ENCODE assay signal across 15 mouse cellular contexts in the genomic region with DNA sequence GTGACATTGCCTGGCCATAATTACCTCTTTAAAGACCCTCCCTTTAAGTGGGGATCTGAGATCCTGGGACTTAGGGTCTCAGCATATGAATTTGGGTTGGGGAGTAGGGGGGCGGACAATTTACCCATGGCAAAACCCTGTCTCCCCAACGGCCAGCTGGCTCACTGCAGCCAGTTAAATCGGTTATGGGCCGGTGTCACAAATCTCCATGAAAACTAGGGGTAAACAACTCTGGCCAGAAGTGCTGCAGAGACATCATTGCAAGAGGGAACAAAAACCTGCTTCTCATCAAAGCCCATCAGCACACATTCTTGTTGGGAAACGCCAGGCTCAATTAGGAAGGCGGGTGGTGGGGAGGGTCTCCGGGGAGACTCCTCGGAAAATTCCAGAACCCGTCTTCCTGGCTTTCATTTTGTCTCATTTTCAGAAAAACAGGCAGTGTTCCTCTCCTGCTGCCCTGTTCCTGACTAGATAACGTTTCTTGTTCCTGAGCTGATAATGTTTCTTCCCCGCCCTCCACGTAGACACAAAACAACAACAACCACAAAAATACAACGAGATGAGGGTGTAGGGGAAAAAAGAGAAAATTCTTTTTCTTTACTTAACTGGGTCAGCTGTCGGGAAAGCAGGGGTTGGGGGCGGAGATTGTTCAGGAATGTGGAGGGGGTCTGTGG. TPM values are rescaled to one million over a fixed set of nuclear protein-coding genes. Genes with fewer than 3 reads are reported as not detected.
DNase-seq lines count a peak whose midpoint lies in the region; ATAC-seq and TF ChIP-seq lines count a peak whose summit lies in the region.
"Had no signal": no experiment of that assay in that cellular context is flagged by ENCODE, and none has a peak within 500 bp of the region (broad histone marks: within the 10 kb centered on the region; RNA-seq: fewer than 3 reads in every experiment).

No protein-coding gene starts in this region.

- H3K9ac ChIP-seq in kidney, postnatal 0 days (ENCODE audit: low read depth, low read length), result no peak overlapping the region
- no peak overlapping the region; the same call in 1 of the 2 replicates for H3K9ac ChIP-seq in embryonic facial prominence, embryonic 13.5 days
- H3K9ac ChIP-seq in heart, postnatal 0 days (replicated peaks; ENCODE audit: low read depth, low read length), result no peak overlapping the region
- H3K9ac ChIP-seq in liver, postnatal 0 days (replicated peaks), result no peak overlapping the region
- H3K9ac ChIP-seq: lung, embryonic 14.5 days; neural tube, embryonic 13.5 days had no signal

- WGBS in kidney, postnatal 0 days, result 55% methylated on average over 15 of the region's 15 CpGs
- WGBS in kidney, adult 2 months, result 68% methylated on average over 15 of the region's 15 CpGs
- WGBS in embryonic facial prominence, embryonic 13.5 days, result 32% methylated on average over 15 of the region's 15 CpGs
- 48% methylated on average over 15 of the region's 15 CpGs for WGBS in heart, postnatal 0 days
- WGBS in liver, postnatal 0 days (ENCODE audit: insufficient replicate concordance), result 60% methylated on average over 15 of the region's 15 CpGs

- no peak for TF ChIP-seq EP300 in heart, postnatal 0 days (IDR thresholded peaks at IDR 0.05; ENCODE audit: low read depth)
- TF ChIP-seq EP300 in liver, postnatal 0 days (IDR thresholded peaks at IDR 0.05; ENCODE audit: low read depth), result peak; percentile 71; the same call in 1 of the 2 replicates

- H3K4me3 ChIP-seq in kidney, postnatal 0 days (replicated peaks; ENCODE audit: low read depth, low read length), result no peak overlapping the region
- no peak overlapping the region for H3K4me3 ChIP-seq in kidney, adult 2 months (ENCODE audit: insufficient read depth, low read depth, low read length)
- H3K4me3 ChIP-seq in embryonic facial prominence, embryonic 13.5 days, result no peak overlapping the region
- no peak overlapping the region for H3K4me3 ChIP-seq in heart, postnatal 0 days (ENCODE audit: low read depth, low read length)
- no peak overlapping the region for H3K4me3 ChIP-seq in liver, postnatal 0 days (ENCODE audit: low read depth, low read length)
- H3K4me3 ChIP-seq: neural tube, embryonic 13.5 days had no signal

- DNase-seq in kidney, postnatal 0 days (ENCODE audit: low spot score), result peak; percentile 66
- no peak for DNase-seq in kidney, adult 2 months
- no peak for DNase-seq in heart, postnatal 0 days (ENCODE audit: low spot score)
- DNase-seq in liver, postnatal 0 days, result no peak
- no peak for DNase-seq in cerebellum, adult 11-12 months
- DNase-seq in urinary bladder, postnatal 10 days (ENCODE audit: low spot score), result no peak
- DNase-seq in frontal cortex, postnatal 14 days (ENCODE audit: low spot score in 2 of 2), result no peak
- DNase-seq: cerebellum, postnatal 14 days; lung, embryonic 14.5 days; midbrain, embryonic 14.5 days; right cerebral cortex, postnatal 14 days had no signal

- H3K27me3 ChIP-seq in kidney, postnatal 0 days (ENCODE audit: insufficient read depth, low read length), result no peaks in the 10 kb centered on the region
- H3K27me3 ChIP-seq in kidney, adult 2 months (replicated peaks; ENCODE audit: control insufficient read depth, insufficient read depth, low read length), result no peaks in the 10 kb centered on the region
- H3K27me3 ChIP-seq in embryonic facial prominence, embryonic 13.5 days, result no peaks in the 10 kb centered on the region
- H3K27me3 ChIP-seq in heart, postnatal 0 days (ENCODE audit: control insufficient read depth, insufficient read depth, low read length), result no peaks in the 10 kb centered on the region
- H3K27me3 ChIP-seq in liver, postnatal 0 days (ENCODE audit: insufficient read depth, low read length), result no peaks in the 10 kb centered on the region
- H3K27me3 ChIP-seq: neural tube, embryonic 13.5 days had no signal

- no peaks in the 10 kb centered on the region for H3K4me1 ChIP-seq in kidney, postnatal 0 days (replicated peaks; ENCODE audit: insufficient read depth, low read length)
- no peaks in the 10 kb centered on the region for H3K4me1 ChIP-seq in kidney, adult 2 months (ENCODE audit: control insufficient read depth, insufficient read depth, low read length)
- peaks cover 14% of the 10 kb centered on the region for H3K4me1 ChIP-seq in embryonic facial prominence, embryonic 13.5 days
- H3K4me1 ChIP-seq in heart, postnatal 0 days (ENCODE audit: control insufficient read depth, insufficient read depth), result no peaks in the 10 kb centered on the region; the same call in 1 of the 2 replicates
- peaks cover 10% of the 10 kb centered on the region for H3K4me1 ChIP-seq in liver, postnatal 0 days (ENCODE audit: insufficient read depth)
- H3K4me1 ChIP-seq: neural tube, embryonic 13.5 days had no signal

- no peaks in the 10 kb centered on the region for H3K9me3 ChIP-seq in kidney, postnatal 0 days (replicated peaks; ENCODE audit: low read length)
- no peaks in the 10 kb centered on the region for H3K9me3 ChIP-seq in embryonic facial prominence, embryonic 13.5 days
- H3K9me3 ChIP-seq in heart, postnatal 0 days (replicated peaks; ENCODE audit: control insufficient read depth, low read length), result no peaks in the 10 kb centered on the region
- no peaks in the 10 kb centered on the region for H3K9me3 ChIP-seq in liver, postnatal 0 days (ENCODE audit: low read length)
- H3K9me3 ChIP-seq: neural tube, embryonic 13.5 days had no signal

- TF ChIP-seq POLR2A in kidney, adult 2 months (IDR thresholded peaks at IDR 0.05; ENCODE audit: low read depth, low read length), result no peak

- H3K36me3 ChIP-seq in kidney, postnatal 0 days (ENCODE audit: insufficient read depth, low read length), result no peaks in the 10 kb centered on the region
- H3K36me3 ChIP-seq in kidney, adult 2 months (ENCODE audit: control insufficient read depth, insufficient read depth, low read length), result no peaks in the 10 kb centered on the region
- no peaks in the 10 kb centered on the region for H3K36me3 ChIP-seq in embryonic facial prominence, embryonic 13.5 days
- H3K36me3 ChIP-seq in heart, postnatal 0 days (replicated peaks; ENCODE audit: control insufficient read depth, insufficient read depth, low read length), result no peaks in the 10 kb centered on the region; the same call in 1 of the 2 replicates
- H3K36me3 ChIP-seq in liver, postnatal 0 days (replicated peaks; ENCODE audit: insufficient read depth, low read length), result no peaks in the 10 kb centered on the region; the same call in 1 of the 2 replicates
- H3K36me3 ChIP-seq: neural tube, embryonic 13.5 days had no signal

- ATAC-seq in kidney, postnatal 0 days (replicated peaks; ENCODE audit: low FRiP score, low read depth), result no peak
- ATAC-seq in embryonic facial prominence, embryonic 13.5 days (ENCODE audit: insufficient number of reproducible peaks, insufficient read depth, low FRiP score, low TSS enrichment, low read depth), result no peak
- ATAC-seq in heart, postnatal 0 days (ENCODE audit: insufficient read depth, low read depth), result 0 out of 2 replicates have a peak, but pooled peaks have one; percentile 4
- ATAC-seq in liver, postnatal 0 days, result no peak
- ATAC-seq: forebrain, embryonic 16.5 days; inflammation-experienced regulatory T-cells, adult 6 months had no signal

- no peak for TF ChIP-seq CTCF in kidney, postnatal 0 days (IDR thresholded peaks at IDR 0.05; ENCODE audit: low read depth)
- TF ChIP-seq CTCF in kidney, adult 2 months (conservative IDR thresholded peaks at IDR 0.05; ENCODE audit: insufficient read depth, insufficient read length, low read depth, low read length), result no peak
- TF ChIP-seq CTCF in heart, postnatal 0 days (IDR thresholded peaks at IDR 0.05; ENCODE audit: low read depth), result no peak
- TF ChIP-seq CTCF in liver, postnatal 0 days (IDR thresholded peaks at IDR 0.05; ENCODE audit: low read depth), result no peak

- no peak overlapping the region for H3K4me2 ChIP-seq in kidney, postnatal 0 days (ENCODE audit: low read length)
- H3K4me2 ChIP-seq in embryonic facial prominence, embryonic 13.5 days, result no peak overlapping the region
- no peak overlapping the region for H3K4me2 ChIP-seq in heart, postnatal 0 days (ENCODE audit: low read depth, low read length)
- H3K4me2 ChIP-seq in liver, postnatal 0 days (ENCODE audit: low read depth, low read length), result no peak overlapping the region; the same call in 1 of the 2 replicates
- H3K4me2 ChIP-seq: lung, embryonic 14.5 days; neural tube, embryonic 13.5 days had no signal

- H3K27ac ChIP-seq in kidney, postnatal 0 days, result 0 out of 2 replicates have a peak overlapping the region, but pooled peaks have one; percentile 36
- H3K27ac ChIP-seq in kidney, adult 2 months (ENCODE audit: insufficient read depth, low read depth, low read length), result no peak overlapping the region
- peak overlapping the region; percentile 79 for H3K27ac ChIP-seq in embryonic facial prominence, embryonic 13.5 days
- no peak overlapping the region for H3K27ac ChIP-seq in heart, postnatal 0 days (ENCODE audit: low read depth)
- H3K27ac ChIP-seq in liver, postnatal 0 days (ENCODE audit: low read depth), result no peak overlapping the region
- H3K27ac ChIP-seq: neural tube, embryonic 13.5 days had no signal

RNA-seq across cellular contexts. Expression of a gene that starts 22.6 kb away (rescaled TPM):
- 67.3 and 68.6 TPM in 2 replicates for polyA plus RNA-seq in kidney, postnatal 0 days (2015; fragmentation: Nextera tagmentation; extraction: Ambion mirVana)
- polyA plus RNA-seq in kidney, adult 2 months (2012; rRNA removed), result 37.2 and 38.5 TPM in 2 replicates
- polyA plus RNA-seq in embryonic facial prominence, embryonic 13.5 days (2015; fragmentation: Nextera tagmentation; extraction: Ambion mirVana), result 70.5 and 73.8 TPM in 2 replicates
- total RNA-seq in heart, postnatal 0 days (2014; rRNA removed; ENCODE audit: low replicate concordance), result 23.5 and 69.6 TPM in 2 replicates
- 77.9 and 79.3 TPM in 2 replicates for polyA plus RNA-seq in heart, postnatal 0 days (2015; fragmentation: Nextera tagmentation; extraction: Ambion mirVana)
- polyA plus RNA-seq in liver, postnatal 0 days (2015; fragmentation: Nextera tagmentation; extraction: Ambion mirVana), result 49.1 and 53.0 TPM in 2 replicates

RNA-seq across cellular contexts. Expression of a gene that starts 47.9 kb away (rescaled TPM):
- 2.1 and 2.5 TPM in 2 replicates for polyA plus RNA-seq in kidney, postnatal 0 days (2015; fragmentation: Nextera tagmentation; extraction: Ambion mirVana)
- polyA plus RNA-seq in kidney, adult 2 months (2012; rRNA removed), result 1.9 and 2.6 TPM in 2 replicates
- polyA plus RNA-seq in embryonic facial prominence, embryonic 13.5 days (2015; fragmentation: Nextera tagmentation; extraction: Ambion mirVana), result 5.4 and 6.1 TPM in 2 replicates
- 46.7 and 59.5 TPM in 2 replicates for total RNA-seq in heart, postnatal 0 days (2014; rRNA removed; ENCODE audit: low replicate concordance)
- polyA plus RNA-seq in heart, postnatal 0 days (2015; fragmentation: Nextera tagmentation; extraction: Ambion mirVana), result 62.4 and 65.5 TPM in 2 replicates
- 9.6 and 10.6 TPM in 2 replicates for polyA plus RNA-seq in liver, postnatal 0 days (2015; fragmentation: Nextera tagmentation; extraction: Ambion mirVana)

Comparison
In these comparisons a context has a peak if more than half of its experiments do, and no peak if none do; other contexts are left out.
1. H3K27ac ChIP-seq: peak in kidney, postnatal 0 days (single experiment) and embryonic facial prominence, embryonic 13.5 days (single experiment); none in kidney, adult 2 months (single experiment), heart, postnatal 0 days (single experiment) and liver, postnatal 0 days (single experiment).